Mouse (Mus musculus) ES-E14 (cell line): ENCODE measurements around the gene Sfrp5.

Source experiments
- CHD2 ChIP-seq: IDR thresholded peaks from 2 replicates; pipeline ENCODE4 v1.6.1; 2014; ENCODE audit warnings: mild to moderate bottlenecking, low read depth, low read length, inconsistent platforms
- HCFC1 ChIP-seq: IDR thresholded peaks from 2 replicates; pipeline ENCODE4 v1.6.1; 2012; ENCODE audit warnings: low read length, inconsistent platforms, borderline replicate concordance; ENCODE audit not compliant: insufficient read depth
- MAFK ChIP-seq: IDR thresholded peaks from 2 replicates; pipeline ENCODE4 v1.6.1; 2014; ENCODE audit warnings: mild to moderate bottlenecking, low read depth, low read length, inconsistent platforms; ENCODE audit not compliant: insufficient read depth
- ZC3H11A ChIP-seq: IDR thresholded peaks from 2 replicates; pipeline ENCODE4 v1.6.1; 2012; ENCODE audit warnings: low read depth, mild to moderate bottlenecking, inconsistent platforms, low read length, borderline replicate concordance
- ZNF384 ChIP-seq: IDR thresholded peaks from 2 replicates; pipeline ENCODE4 v1.6.1; 2012; ENCODE audit warnings: low read depth, low read length, inconsistent platforms

DNA sequence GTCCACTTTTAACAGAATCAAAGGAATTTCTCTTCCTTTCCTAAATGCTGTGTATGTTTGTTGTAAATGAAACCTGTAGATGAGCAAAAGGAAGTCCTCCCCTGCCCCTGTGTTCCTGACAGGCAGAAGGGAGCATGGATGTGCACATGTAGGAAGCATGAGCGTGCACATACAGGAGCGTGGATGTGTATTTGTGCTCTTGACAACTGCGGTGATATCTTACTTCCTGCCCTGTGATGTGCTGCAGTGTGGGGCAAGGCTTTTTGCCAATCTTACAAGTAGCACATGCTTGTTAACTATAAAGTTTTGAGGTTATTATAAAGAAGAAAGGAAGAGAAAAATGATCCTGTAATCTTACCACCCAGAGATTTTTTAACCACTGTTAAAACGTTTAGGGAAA lies 12.3 kb downstream of the Sfrp5 start:
- TF ChIP-seq HCFC1, result no peak
- TF ChIP-seq ZNF384, result no peak
- no peak for TF ChIP-seq ZC3H11A
- TF ChIP-seq MAFK, result no peak
- TF ChIP-seq CHD2, result no peak
